Comparison of ENCODE assay signal across 8 mouse cellular contexts in genomic region chr11:75212031-75212667, GRCm38 (mm10). TPM values are rescaled to one million over a fixed set of nuclear protein-coding genes. Genes with fewer than 3 reads are reported as not detected.
DNase-seq lines count a peak whose midpoint lies in the region; ATAC-seq lines count a peak whose summit lies in the region.

No protein-coding gene starts in this region.

- no peak for ATAC-seq in forebrain, embryonic 13.5 days
- ATAC-seq in embryonic facial prominence, embryonic 13.5 days (ENCODE audit: insufficient number of reproducible peaks, insufficient read depth, low FRiP score, low TSS enrichment, low read depth): 0 out of 2 replicates have a peak, but pooled peaks have one; percentile 21
- no peak for ATAC-seq in hindbrain, embryonic 11.5 days (ENCODE audit: low FRiP score)
- ATAC-seq in liver, embryonic 11.5 days (replicated peaks; ENCODE audit: low FRiP score): no peak

- no peak overlapping the region for H3K4me2 ChIP-seq in forebrain, embryonic 13.5 days
- no peak overlapping the region for H3K4me2 ChIP-seq in embryonic facial prominence, embryonic 13.5 days
- H3K4me2 ChIP-seq in hindbrain, embryonic 11.5 days (replicated peaks; ENCODE audit: low read depth, low read length): no peak overlapping the region
- no peak overlapping the region; the same call in 1 of the 2 replicates for H3K4me2 ChIP-seq in liver, embryonic 11.5 days

- no peaks in the 10 kb centered on the region for H3K9me3 ChIP-seq in forebrain, embryonic 10.5 days
- no peaks in the 10 kb centered on the region for H3K9me3 ChIP-seq in forebrain, embryonic 13.5 days (replicated peaks)
- no peaks in the 10 kb centered on the region for H3K9me3 ChIP-seq in embryonic facial prominence, embryonic 13.5 days
- H3K9me3 ChIP-seq in hindbrain, embryonic 11.5 days (ENCODE audit: control insufficient read depth, low read length): no peaks in the 10 kb centered on the region
- H3K9me3 ChIP-seq in liver, embryonic 11.5 days (ENCODE audit: control insufficient read depth, low read length): no peaks in the 10 kb centered on the region

- peaks cover 68% of the 10 kb centered on the region for H3K27me3 ChIP-seq in forebrain, embryonic 10.5 days (ENCODE audit: poor library complexity, severe bottlenecking)
- 0 out of 2 replicates have a peak, but pooled peaks cover 4% of the 10 kb centered on the region for H3K27me3 ChIP-seq in forebrain, embryonic 13.5 days
- H3K27me3 ChIP-seq in embryonic facial prominence, embryonic 13.5 days: 0 out of 2 replicates have a peak, but pooled peaks cover 4% of the 10 kb centered on the region
- H3K27me3 ChIP-seq in hindbrain, embryonic 11.5 days (ENCODE audit: control insufficient read depth, insufficient read depth, low read length): no peaks in the 10 kb centered on the region
- H3K27me3 ChIP-seq in liver, embryonic 11.5 days (replicated peaks; ENCODE audit: control insufficient read depth, insufficient read depth, low read length): 0 out of 2 replicates have a peak, but pooled peaks cover 13% of the 10 kb centered on the region

- 42% methylated on average over 8 of the region's 8 CpGs for WGBS in forebrain, embryonic 10.5 days
- WGBS in forebrain, embryonic 13.5 days: 38% methylated on average over 8 of the region's 8 CpGs
- 52% methylated on average over 8 of the region's 8 CpGs for WGBS in embryonic facial prominence, embryonic 13.5 days
- 47% methylated on average over 8 of the region's 8 CpGs for WGBS in hindbrain, embryonic 11.5 days
- 62% methylated on average over 8 of the region's 8 CpGs for WGBS in liver, embryonic 11.5 days

- H3K4me1 ChIP-seq in forebrain, embryonic 10.5 days: peaks cover 87% of the 10 kb centered on the region
- peaks cover 28% of the 10 kb centered on the region for H3K4me1 ChIP-seq in forebrain, embryonic 13.5 days
- H3K4me1 ChIP-seq in embryonic facial prominence, embryonic 13.5 days: peaks cover 31% of the 10 kb centered on the region
- H3K4me1 ChIP-seq in hindbrain, embryonic 11.5 days (replicated peaks; ENCODE audit: control insufficient read depth, insufficient read depth, low read length): peaks cover 3% of the 10 kb centered on the region; the same call in 1 of the 2 replicates
- peaks cover 55% of the 10 kb centered on the region for H3K4me1 ChIP-seq in liver, embryonic 11.5 days (replicated peaks; ENCODE audit: control insufficient read depth, insufficient read depth, low read length)

- no peak overlapping the region for H3K4me3 ChIP-seq in forebrain, embryonic 10.5 days
- no peak overlapping the region for H3K4me3 ChIP-seq in forebrain, embryonic 13.5 days
- H3K4me3 ChIP-seq in embryonic facial prominence, embryonic 13.5 days: no peak overlapping the region
- H3K4me3 ChIP-seq in hindbrain, embryonic 11.5 days (ENCODE audit: low read depth, low read length): no peak overlapping the region
- no peak overlapping the region for H3K4me3 ChIP-seq in liver, embryonic 11.5 days (ENCODE audit: low read depth, low read length)

- no peak overlapping the region for H3K9ac ChIP-seq in forebrain, embryonic 13.5 days
- H3K9ac ChIP-seq in embryonic facial prominence, embryonic 13.5 days: no peak overlapping the region
- no peak overlapping the region for H3K9ac ChIP-seq in hindbrain, embryonic 11.5 days (ENCODE audit: low read depth, low read length)
- H3K9ac ChIP-seq in liver, embryonic 11.5 days (ENCODE audit: low read depth, low read length): no peak overlapping the region

- peak overlapping the region; percentile 74 for H3K27ac ChIP-seq in forebrain, embryonic 10.5 days
- no peak overlapping the region for H3K27ac ChIP-seq in forebrain, embryonic 13.5 days
- no peak overlapping the region for H3K27ac ChIP-seq in embryonic facial prominence, embryonic 13.5 days
- H3K27ac ChIP-seq in hindbrain, embryonic 11.5 days (ENCODE audit: low read depth, low read length): peak overlapping the region; percentile 39; the same call in 1 of the 2 replicates
- H3K27ac ChIP-seq in liver, embryonic 11.5 days (ENCODE audit: low read depth, low read length): peak overlapping the region; percentile 49; the same call in 1 of the 2 replicates

- DNase-seq in forebrain, embryonic 10.5 days (ENCODE audit: extremely low spot score, low spot score): no peak
- peak; percentile 33 for DNase-seq in 3T3-L1 (ENCODE audit: low read depth, low spot score)
- DNase-seq in hindbrain, embryonic 11.5 days (ENCODE audit: low spot score): no peak
- no peak for DNase-seq in liver, embryonic 11.5 days (ENCODE audit: low spot score)
- DNase-seq in urinary bladder, postnatal 25 days (ENCODE audit: low spot score): no peak
- no peak for DNase-seq in thymus, postnatal 25 days

- no peaks in the 10 kb centered on the region for H3K36me3 ChIP-seq in forebrain, embryonic 10.5 days (replicated peaks)
- H3K36me3 ChIP-seq in forebrain, embryonic 13.5 days (ENCODE audit: poor library complexity, severe bottlenecking): no peaks in the 10 kb centered on the region
- no peaks in the 10 kb centered on the region for H3K36me3 ChIP-seq in embryonic facial prominence, embryonic 13.5 days
- H3K36me3 ChIP-seq in hindbrain, embryonic 11.5 days (ENCODE audit: control insufficient read depth, insufficient read depth, low read length): no peaks in the 10 kb centered on the region
- H3K36me3 ChIP-seq in liver, embryonic 11.5 days (ENCODE audit: control insufficient read depth, insufficient read depth, low read length): no peaks in the 10 kb centered on the region

RNA-seq across cellular contexts. Expression of gene Rtn4rl1, which starts 18.6 kb away (rescaled TPM):
- polyA plus RNA-seq in forebrain, embryonic 10.5 days (2016; fragmentation: Nextera tagmentation; extraction: Ambion mirVana): 1.1 and 1.3 TPM in 2 replicates
- polyA plus RNA-seq in forebrain, embryonic 13.5 days (2015; fragmentation: Nextera tagmentation; extraction: Ambion mirVana): 2.2 and 2.6 TPM in 2 replicates
- 6.0 and 7.1 TPM in 2 replicates for polyA plus RNA-seq in embryonic facial prominence, embryonic 13.5 days (2015; fragmentation: Nextera tagmentation; extraction: Ambion mirVana)
- 2.4 and 2.8 TPM in 2 replicates for polyA plus RNA-seq in hindbrain, embryonic 11.5 days (2014; fragmentation: Nextera tagmentation; extraction: Ambion mirVana)
- polyA plus RNA-seq in liver, embryonic 11.5 days (2014; fragmentation: Nextera tagmentation; extraction: Ambion mirVana): 1.7 and 2.9 TPM in 2 replicates

RNA-seq across cellular contexts. Expression of gene Dph1, which starts 21.1 kb away (rescaled TPM):
- polyA plus RNA-seq in forebrain, embryonic 10.5 days (2016; fragmentation: Nextera tagmentation; extraction: Ambion mirVana): 29.5 TPM in 2 replicates
- polyA plus RNA-seq in forebrain, embryonic 13.5 days (2015; fragmentation: Nextera tagmentation; extraction: Ambion mirVana): 13.9 and 15.8 TPM in 2 replicates
- polyA plus RNA-seq in embryonic facial prominence, embryonic 13.5 days (2015; fragmentation: Nextera tagmentation; extraction: Ambion mirVana): 20.8 and 24.5 TPM in 2 replicates
- polyA plus RNA-seq in hindbrain, embryonic 11.5 days (2014; fragmentation: Nextera tagmentation; extraction: Ambion mirVana): 14.1 and 18.8 TPM in 2 replicates
- 30.3 and 34.0 TPM in 2 replicates for polyA plus RNA-seq in liver, embryonic 11.5 days (2014; fragmentation: Nextera tagmentation; extraction: Ambion mirVana)

RNA-seq across cellular contexts. Expression of gene Ovca2, which starts 33.5 kb away (rescaled TPM):
- 33.6 and 34.0 TPM in 2 replicates for polyA plus RNA-seq in forebrain, embryonic 10.5 days (2016; fragmentation: Nextera tagmentation; extraction: Ambion mirVana)
- polyA plus RNA-seq in forebrain, embryonic 13.5 days (2015; fragmentation: Nextera tagmentation; extraction: Ambion mirVana): 22.8 and 25.1 TPM in 2 replicates
- polyA plus RNA-seq in embryonic facial prominence, embryonic 13.5 days (2015; fragmentation: Nextera tagmentation; extraction: Ambion mirVana): 28.7 and 30.4 TPM in 2 replicates
- 28.0 and 31.0 TPM in 2 replicates for polyA plus RNA-seq in hindbrain, embryonic 11.5 days (2014; fragmentation: Nextera tagmentation; extraction: Ambion mirVana)
- polyA plus RNA-seq in liver, embryonic 11.5 days (2014; fragmentation: Nextera tagmentation; extraction: Ambion mirVana): 24.9 and 32.1 TPM in 2 replicates

RNA-seq across cellular contexts. Expression of gene Hic1, which starts 42.8 kb away (rescaled TPM):
- 0.12 and 0.21 TPM in 2 replicates for polyA plus RNA-seq in forebrain, embryonic 10.5 days (2016; fragmentation: Nextera tagmentation; extraction: Ambion mirVana)
- polyA plus RNA-seq in forebrain, embryonic 13.5 days (2015; fragmentation: Nextera tagmentation; extraction: Ambion mirVana): 1.2 and 1.5 TPM in 2 replicates
- 8.2 and 9.7 TPM in 2 replicates for polyA plus RNA-seq in embryonic facial prominence, embryonic 13.5 days (2015; fragmentation: Nextera tagmentation; extraction: Ambion mirVana)
- 0.90 and 1.5 TPM in 2 replicates for polyA plus RNA-seq in hindbrain, embryonic 11.5 days (2014; fragmentation: Nextera tagmentation; extraction: Ambion mirVana)
- polyA plus RNA-seq in liver, embryonic 11.5 days (2014; fragmentation: Nextera tagmentation; extraction: Ambion mirVana): 2.7 and 3.2 TPM in 2 replicates

Comparison
In these comparisons a context has a peak if more than half of its experiments do, and no peak if none do; other contexts are left out.
1. H3K27ac ChIP-seq: peak in forebrain, embryonic 10.5 days (single experiment), hindbrain, embryonic 11.5 days (single experiment) and liver, embryonic 11.5 days (single experiment); none in forebrain, embryonic 13.5 days (single experiment) and embryonic facial prominence, embryonic 13.5 days (single experiment).